Mouse (Mus musculus) MEL (cell line): ENCODE data around the gene Smc6. TPM values are rescaled to one million over a fixed set of nuclear protein-coding genes. Genes with fewer than 3 reads are reported as not detected.

Experiments
- DNase-seq: peaks from one replicate; pipeline ENCODE4 v3.0.0; 2011; ENCODE audit warnings: low read depth, low spot score
- H3K27ac ChIP-seq: 2 replicates; pipeline ENCODE4 v1.5.1; 2012; ENCODE audit warnings: low read depth, mild to moderate bottlenecking, control low read depth, low read length, moderate library complexity; ENCODE audit not compliant: control insufficient read depth
- H3K27me3 ChIP-seq, 2 experiments: fragments of 150-350 bp in 1 of 2; sonication (generic) in 1 of 2; 2 replicates each; pipeline ENCODE4 v1.6.1; 2012; ENCODE audit warnings: low read length in 2 of 2, mild to moderate bottlenecking in 2 of 2, improper control_type of control experiment in 1 of 2, moderate library complexity in 1 of 2; ENCODE audit not compliant: insufficient read depth in 2 of 2, control insufficient read depth in 1 of 2
- H3K36me3 ChIP-seq, 2 experiments: 2 replicates each; pipeline ENCODE4 v1.6.1; 2012 to 2014; ENCODE audit warnings: low read length in 2 of 2, improper control_type of control experiment in 1 of 2, inconsistent platforms in 1 of 2, mild to moderate bottlenecking in 1 of 2; ENCODE audit not compliant: insufficient read depth in 2 of 2, control insufficient read depth in 1 of 2
- H3K4me1 ChIP-seq, 2 experiments: fragments of 150-350 bp in 1 of 2; sonication (generic) in 1 of 2; 2 replicates each; pipeline ENCODE4 v1.6.1; 2012; ENCODE audit warnings: low read length in 2 of 2, improper control_type of control experiment in 1 of 2, mild to moderate bottlenecking in 1 of 2; ENCODE audit not compliant: insufficient read depth in 2 of 2, control insufficient read depth in 1 of 2
- H3K4me3 ChIP-seq, 2 experiments: fragments of 150-350 bp in 1 of 2; sonication (generic) in 1 of 2; 2 replicates each; pipeline ENCODE4 v1.5.1; 2012; ENCODE audit warnings: low read depth in 2 of 2, low read length in 2 of 2, mild to moderate bottlenecking in 2 of 2, moderate library complexity in 2 of 2, control low read depth in 1 of 2, improper control_type of control experiment in 1 of 2; ENCODE audit not compliant: control insufficient read depth in 1 of 2, insufficient read depth in 1 of 2
- H3K79me2 ChIP-seq: 2 replicates; pipeline ENCODE4 v1.6.1; 2012; ENCODE audit warnings: mild to moderate bottlenecking, low read length, moderate library complexity; ENCODE audit not compliant: control insufficient read depth, poor library complexity, insufficient read depth
- H3K9ac ChIP-seq: 2 replicates; pipeline ENCODE4 v1.6.1; 2012; ENCODE audit warnings: low read depth, mild to moderate bottlenecking, control low read depth, low read length, moderate library complexity; ENCODE audit not compliant: control insufficient read depth, poor library complexity, severe bottlenecking
- H3K9me3 ChIP-seq: fragments of 150-350 bp; sonication (generic); replicated peaks from 2 replicates; pipeline ENCODE4 v1.6.1; 2012; ENCODE audit warnings: mild to moderate bottlenecking, low read length, improper control_type of control experiment, moderate library complexity; ENCODE audit not compliant: insufficient read depth
- BHLHE40 ChIP-seq: IDR thresholded peaks from 2 replicates; pipeline ENCODE4 v1.6.1; 2012; ENCODE audit warnings: low read depth, mild to moderate bottlenecking, inconsistent platforms, low read length, improper control_type of control experiment, borderline replicate concordance
- CHD1 ChIP-seq: IDR thresholded peaks from 2 replicates; pipeline ENCODE4 v1.6.1; 2012; ENCODE audit warnings: low read depth, mild to moderate bottlenecking, inconsistent platforms, low read length, improper control_type of control experiment
- CHD2 ChIP-seq: IDR thresholded peaks from 2 replicates; pipeline ENCODE4 v1.6.1; 2011; ENCODE audit warnings: low read length, improper control_type of control experiment
- CTCF ChIP-seq, 3 experiments: IDR thresholded peaks in 2 of 3; conservative IDR thresholded peaks in 1 of 3; 2 replicates each; pipeline ENCODE4 v1.5.1; 2011 to 2012; ENCODE audit warnings: low read length in 3 of 3, low read depth in 2 of 3, mild to moderate bottlenecking in 2 of 3, improper control_type of control experiment in 1 of 3, inconsistent platforms in 1 of 3, mixed read lengths in 1 of 3, moderate library complexity in 1 of 3; ENCODE audit not compliant: control insufficient read depth in 1 of 3, insufficient read depth in 1 of 3, poor library complexity in 1 of 3, severe bottlenecking in 1 of 3
- EP300 ChIP-seq, 2 experiments: IDR thresholded peaks; 2 replicates each; pipeline ENCODE4 v1.6.1; 2011; ENCODE audit warnings: improper control_type of control experiment in 2 of 2, low read length in 2 of 2, low read depth in 1 of 2, mild to moderate bottlenecking in 1 of 2
- GATA1 ChIP-seq: IDR thresholded peaks from 2 replicates; pipeline ENCODE4 v1.6.1; 2011; ENCODE audit warnings: low read depth, low read length, improper control_type of control experiment
- HCFC1 ChIP-seq: IDR thresholded peaks from 2 replicates; pipeline ENCODE4 v1.6.1; 2012; ENCODE audit warnings: low read depth, mild to moderate bottlenecking, inconsistent platforms, low read length, improper control_type of control experiment, moderate library complexity
- JUND ChIP-seq: IDR thresholded peaks from 2 replicates; pipeline ENCODE4 v1.6.1; 2011; ENCODE audit warnings: low read depth, mild to moderate bottlenecking, improper control_type of control experiment, low read length
- KAT2A ChIP-seq: conservative IDR thresholded peaks from 2 replicates; pipeline ENCODE4 v1.6.1; 2012; ENCODE audit warnings: low read depth, low read length, improper control_type of control experiment, inconsistent platforms
- MAFK ChIP-seq: IDR thresholded peaks from 2 replicates; pipeline ENCODE4 v1.6.1; 2011; ENCODE audit warnings: low read depth, mild to moderate bottlenecking, low read length, improper control_type of control experiment, borderline replicate concordance
- MAX ChIP-seq: IDR thresholded peaks from 2 replicates; pipeline ENCODE4 v1.6.1; 2011; ENCODE audit warnings: low read length, improper control_type of control experiment
- MAZ ChIP-seq: IDR thresholded peaks from 2 replicates; pipeline ENCODE4 v1.6.1; 2012; ENCODE audit warnings: low read depth, mild to moderate bottlenecking, inconsistent platforms, low read length, improper control_type of control experiment
- MXI1 ChIP-seq: IDR thresholded peaks from 2 replicates; pipeline ENCODE4 v1.6.1; 2011; ENCODE audit warnings: mild to moderate bottlenecking, low read depth, low read length, improper control_type of control experiment
- MYB ChIP-seq: IDR thresholded peaks from 2 replicates; pipeline ENCODE4 v1.6.1; 2011; ENCODE audit warnings: mild to moderate bottlenecking, low read depth, low read length, improper control_type of control experiment
- NELFE ChIP-seq: IDR thresholded peaks from 2 replicates; pipeline ENCODE4 v1.6.1; 2011; ENCODE audit warnings: low read depth, low read length, improper control_type of control experiment
- NRF1 ChIP-seq: IDR thresholded peaks from 2 replicates; pipeline ENCODE4 v1.6.1; 2014; ENCODE audit warnings: low read depth, mild to moderate bottlenecking, inconsistent platforms, low read length, improper control_type of control experiment, moderate library complexity; ENCODE audit not compliant: poor library complexity, insufficient read depth, severe bottlenecking
- POLR2A ChIP-seq, 2 experiments: IDR thresholded peaks; 2 replicates each; pipeline ENCODE4 v1.6.1; 2011 to 2012; ENCODE audit warnings: low read length in 2 of 2, mild to moderate bottlenecking in 2 of 2, control low read depth in 1 of 2, improper control_type of control experiment in 1 of 2, low read depth in 1 of 2, moderate library complexity in 1 of 2; ENCODE audit not compliant: control insufficient read depth in 1 of 2, insufficient read depth in 1 of 2, poor library complexity in 1 of 2
- POLR2AphosphoS2 ChIP-seq: IDR thresholded peaks from 2 replicates; pipeline ENCODE4 v1.6.1; 2011; ENCODE audit warnings: low read length, improper control_type of control experiment
- POLR2AphosphoS5 ChIP-seq: IDR thresholded peaks from 2 replicates; pipeline ENCODE4 v1.6.1; 2012; ENCODE audit warnings: low read depth, borderline replicate concordance, mild to moderate bottlenecking, inconsistent platforms, low read length, moderate library complexity, mixed read lengths
- RAD21 ChIP-seq: IDR thresholded peaks from 2 replicates; pipeline ENCODE4 v1.6.1; 2011; ENCODE audit warnings: mild to moderate bottlenecking, low read depth, low read length, improper control_type of control experiment
- SMC3 ChIP-seq: IDR thresholded peaks from 2 replicates; pipeline ENCODE4 v1.6.1; 2011; ENCODE audit warnings: low read depth, low read length, improper control_type of control experiment
- TAL1 ChIP-seq: IDR thresholded peaks from 2 replicates; pipeline ENCODE4 v1.6.1; 2012; ENCODE audit warnings: mild to moderate bottlenecking, inconsistent platforms, low read length, moderate library complexity, mixed read lengths
- USF1 ChIP-seq: IDR thresholded peaks from 2 replicates; pipeline ENCODE4 v1.6.1; 2014; ENCODE audit warnings: low read depth, mild to moderate bottlenecking, inconsistent platforms, low read length, improper control_type of control experiment, moderate library complexity
- ZC3H11A ChIP-seq: IDR thresholded peaks from 2 replicates; pipeline ENCODE4 v1.6.1; 2012; ENCODE audit warnings: low read depth, mild to moderate bottlenecking, inconsistent platforms, low read length, improper control_type of control experiment
- ZKSCAN1 ChIP-seq: IDR thresholded peaks from 2 replicates; pipeline ENCODE4 v1.6.1; 2012; ENCODE audit warnings: low read depth, mild to moderate bottlenecking, inconsistent platforms, low read length, improper control_type of control experiment, moderate library complexity
- ZMIZ1 ChIP-seq: IDR thresholded peaks from 2 replicates; pipeline ENCODE4 v1.6.1; 2012; ENCODE audit warnings: low read depth, mild to moderate bottlenecking, inconsistent platforms, low read length, improper control_type of control experiment, moderate library complexity
- ZNF384 ChIP-seq: IDR thresholded peaks from 2 replicates; pipeline ENCODE4 v1.6.1; 2012; ENCODE audit warnings: low read depth, mild to moderate bottlenecking, inconsistent platforms, low read length, improper control_type of control experiment
- polyA plus RNA-seq, 2 experiments: library from polyadenylated mRNA; stranded (reverse) in 1 of 2; unstranded in 1 of 2; fragments of >175 nt in 1 of 2; fragments of >200 nt in 1 of 2; gene quantifications; 2 replicates each; pipeline versions ENCODE4 v1.2.1 to v1.2.4; 2012; ENCODE audit warnings: low replicate concordance in 2 of 2, low read depth in 1 of 2; ENCODE audit not compliant: insufficient read length in 2 of 2, insufficient read depth in 1 of 2, missing spikeins in 1 of 2
- total RNA-seq: library from RNA; depleted of rRNA; stranded (reverse); fragments of 300-350 nt; gene quantifications from 2 replicates; pipeline ENCODE4 v1.2.3, GENCODE M21; 2012

Smc6 gene
- total and polyA plus RNA-seq, 3 experiments = 46.7 to 170 (median 63.3) TPM

- no peak overlapping the region for H3K27ac ChIP-seq
- no peaks in the 10 kb centered on the region for H3K9me3 ChIP-seq
- no peak overlapping the region for H3K4me3 ChIP-seq
- TF ChIP-seq USF1 (no peak), CHD1 (no peak), RAD21 (peak; percentile 55), GATA1 (no peak), POLR2A (IDR thresholded peaks at IDR 0.05; ENCODE audit: control insufficient read depth in 1 of 2, insufficient read depth in 1 of 2, low read depth in 1 of 2, low read length in 2 of 2, poor library complexity in 1 of 2) (no peak), MAFK (no peak), ZMIZ1 (no peak), HCFC1 (no peak), ZC3H11A (0 out of 2 replicates have a peak, but pooled peaks have one; percentile 14), NRF1 (no peak), CTCF (IDR thresholded peaks at IDR 0.05 in 2 of 3, conservative IDR thresholded peaks at IDR 0.05 in 1 of 3; ENCODE audit: control insufficient read depth in 1 of 3, insufficient read depth in 1 of 3, low read depth in 2 of 3, low read length in 3 of 3, poor library complexity in 1 of 3, severe bottlenecking in 1 of 3) (peak; percentile 40 to 75 (median 65)), JUND (no peak), SMC3 (peak; percentile 66), TAL1 (no peak)
- TF ChIP-seq, all 39 proteins: peak for 4
- H3K27me3 ChIP-seq = no peaks in the 10 kb centered on the region; a peak in 1 of 4 replicates
- H3K79me2 ChIP-seq = no peaks in the 10 kb centered on the region
- H3K4me1 ChIP-seq = no peaks in the 10 kb centered on the region
- no peaks in the 10 kb centered on the region for H3K36me3 ChIP-seq
- no peak overlapping the region for H3K9ac ChIP-seq
- DNase-seq = peak; percentile 48
Observed at GRCm38 (mm10) chr12:11350895-11351294, 85.2 kb downstream of the Smc6 start.

- DNase-seq = no peak
- H3K79me2 ChIP-seq = no peaks in the 10 kb centered on the region
- TF ChIP-seq CTCF (IDR thresholded peaks at IDR 0.05 in 2 of 3, conservative IDR thresholded peaks at IDR 0.05 in 1 of 3; ENCODE audit: control insufficient read depth in 1 of 3, insufficient read depth in 1 of 3, low read depth in 2 of 3, low read length in 3 of 3, poor library complexity in 1 of 3, severe bottlenecking in 1 of 3) (no peak), GATA1 (no peak), RAD21 (no peak), MAX (no peak), NELFE (no peak), POLR2AphosphoS2 (no peak), CHD1 (no peak), KAT2A (no peak), ZNF384 (no peak), ZKSCAN1 (no peak), BHLHE40 (no peak), HCFC1 (no peak), NRF1 (no peak), MXI1 (no peak), CHD2 (no peak), MYB (no peak), MAZ (no peak), EP300 (IDR thresholded peaks at IDR 0.05; ENCODE audit: low read depth in 1 of 2, low read length in 2 of 2) (no peak), POLR2AphosphoS5 (no peak), TAL1 (no peak)
- no peaks in the 10 kb centered on the region for H3K4me1 ChIP-seq
- no peak overlapping the region for H3K9ac ChIP-seq
- no peaks in the 10 kb centered on the region for H3K36me3 ChIP-seq
- no peaks in the 10 kb centered on the region for H3K9me3 ChIP-seq
- no peak overlapping the region for H3K27ac ChIP-seq
- H3K27me3 ChIP-seq = no peaks in the 10 kb centered on the region; a peak in 2 of 4 replicates
- H3K4me3 ChIP-seq = no peak overlapping the region
Observed at GRCm38 (mm10) chr12:11362435-11362834, 96.7 kb downstream of the Smc6 start.
